Mouse (Mus musculus) Patski (cell line): ENCODE measurements around the gene Hoxd12. TPM values are rescaled to one million over a fixed set of nuclear protein-coding genes. Genes with fewer than 3 reads are reported as not detected.
A peak's percentile ranks its signal among the peaks of the same experiment; 100 is the strongest.

Source experiments
- ATAC-seq: fragments of 100-300 bp; one replicate; pipeline ENCODE4 v1.8.0; 2021
- CTCF ChIA-PET: fragments of 350-600 bp; sonication (Branson Sonifier 250); formaldehyde crosslinking; loops from one replicate; lab custom pipeline; 2022; ENCODE audit warnings: inconsistent platforms; lab: Charles Lee
- POLR2A ChIA-PET: fragments of 350-600 bp; sonication (Branson Sonifier 250); formaldehyde crosslinking; loops from one replicate; lab custom pipeline; 2022; ENCODE audit warnings: antibody characterized with exemption, inconsistent platforms; lab: Charles Lee
- DNase-seq: peaks from one replicate; pipeline ENCODE4 v3.0.0-alpha.2; 2011; ENCODE audit warnings: low read depth, low spot score
- H3K27me3 ChIP-seq: fragments of 371-371 bp; one replicate; pipeline ENCODE4 v1.5.1; 2021
- CTCF ChIP-seq: fragments of 100-300 bp; IDR thresholded peaks from one replicate; pipeline ENCODE4 v1.5.1; 2021
- in situ Hi-C: fragments of 300-500 bp; cut with MboI; formaldehyde crosslinking; loops from 3 replicates; pipeline ENCODE4 v1.11.1; 2018; ENCODE audit warnings: low pct_unique_long_range_greater_than_20kb, mixed read lengths
- polyA plus RNA-seq: library from polyadenylated mRNA; unstranded; gene quantifications from one replicate; pipeline ENCODE4 v1.2.3, GENCODE M21; 2021

The Hoxd12 gene
- polyA plus RNA-seq = not detected

GRCm38 (mm10) chr2:74674881-74675665, at the start of gene Hoxd12:
Gene Hoxd12 (plus strand): TSS chr2:74675013.
- POLR2A ChIA-PET = no interaction called here
- peaks cover 25% of the 10 kb centered on the region for H3K27me3 ChIP-seq
- ATAC-seq = no peak
- no peak for DNase-seq
- TF ChIP-seq CTCF = no peak
- CTCF ChIA-PET = no interaction called here
- in situ Hi-C loops = loop anchor here (25.0 kb wide), 3 partner anchors 888 to 1113 kb away; partner anchors contain the start of gene Chn1

DNA sequence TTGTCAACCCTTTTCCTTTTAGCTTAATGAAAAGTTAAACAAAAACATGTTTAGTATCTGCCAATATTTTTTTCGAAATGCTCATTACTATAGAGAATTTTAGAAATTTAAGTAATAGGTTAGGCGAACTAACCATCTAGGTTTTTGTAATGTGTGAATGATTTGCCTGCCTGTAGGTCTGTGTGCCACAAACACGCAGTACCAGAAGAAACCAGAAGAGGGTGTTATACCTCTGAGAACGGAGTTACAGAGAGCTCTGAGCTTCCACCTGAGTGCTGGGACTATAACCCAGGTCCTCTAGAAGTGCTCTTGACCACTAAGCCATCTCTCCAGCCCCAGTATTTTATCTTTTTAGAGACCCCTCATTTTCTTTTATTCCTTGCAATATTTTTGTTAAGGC, 39.4 kb upstream of the Hoxd12 start:
- ATAC-seq (no peak), DNase-seq (no peak)
- in situ Hi-C loops = no loop called here
- ChIA-PET CTCF (no interaction called here), POLR2A (no interaction called here)
- peaks cover 34% of the 10 kb centered on the region for H3K27me3 ChIP-seq
- TF ChIP-seq CTCF = peak; percentile 8

DNA sequence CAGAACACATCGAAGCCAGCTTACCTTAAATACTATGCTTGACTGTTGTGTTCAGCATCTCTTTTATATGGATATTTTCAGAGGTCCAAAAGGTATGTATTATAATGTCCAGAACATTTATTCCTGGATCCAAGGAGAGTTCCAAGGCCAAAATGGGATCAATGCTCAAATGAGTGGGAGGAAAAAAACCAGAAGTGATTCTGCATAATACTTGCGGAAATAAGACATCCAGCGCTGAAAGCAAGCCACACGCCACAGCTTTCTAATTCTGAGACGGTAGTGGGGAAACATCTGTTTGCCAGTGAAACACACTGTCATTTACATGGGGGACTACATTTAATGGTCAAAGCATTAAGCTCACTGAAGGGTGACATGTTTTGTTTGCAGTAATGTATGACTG, 32.4 kb upstream of the Hoxd12 start:
- H3K27me3 ChIP-seq = peaks cover 52% of the 10 kb centered on the region
- no peak for TF ChIP-seq CTCF
- ChIA-PET CTCF (interaction anchor here (1.9 kb wide), 1 partner anchor 677 kb away, joined by 5 read pairs; no protein-coding TSS in a partner anchor), POLR2A (interaction anchor here (0.5 to 0.6 kb wide), 2 partner anchors 237 to 578 kb away, joined by 5 to 6 read pairs; no protein-coding TSS in a partner anchor)
- in situ Hi-C loops = no loop called here
- ATAC-seq (no peak), DNase-seq (no peak)

- ChIA-PET POLR2A (no interaction called here), CTCF (no interaction called here)
- ATAC-seq (no peak), DNase-seq (no peak)
- in situ Hi-C loops = no loop called here
- peaks cover 70% of the 10 kb centered on the region for H3K27me3 ChIP-seq
- no peak for TF ChIP-seq CTCF
These were observed 29.2 kb upstream of the Hoxd12 start for GRCm38 (mm10) chr2:74645631-74646030.

DNA sequence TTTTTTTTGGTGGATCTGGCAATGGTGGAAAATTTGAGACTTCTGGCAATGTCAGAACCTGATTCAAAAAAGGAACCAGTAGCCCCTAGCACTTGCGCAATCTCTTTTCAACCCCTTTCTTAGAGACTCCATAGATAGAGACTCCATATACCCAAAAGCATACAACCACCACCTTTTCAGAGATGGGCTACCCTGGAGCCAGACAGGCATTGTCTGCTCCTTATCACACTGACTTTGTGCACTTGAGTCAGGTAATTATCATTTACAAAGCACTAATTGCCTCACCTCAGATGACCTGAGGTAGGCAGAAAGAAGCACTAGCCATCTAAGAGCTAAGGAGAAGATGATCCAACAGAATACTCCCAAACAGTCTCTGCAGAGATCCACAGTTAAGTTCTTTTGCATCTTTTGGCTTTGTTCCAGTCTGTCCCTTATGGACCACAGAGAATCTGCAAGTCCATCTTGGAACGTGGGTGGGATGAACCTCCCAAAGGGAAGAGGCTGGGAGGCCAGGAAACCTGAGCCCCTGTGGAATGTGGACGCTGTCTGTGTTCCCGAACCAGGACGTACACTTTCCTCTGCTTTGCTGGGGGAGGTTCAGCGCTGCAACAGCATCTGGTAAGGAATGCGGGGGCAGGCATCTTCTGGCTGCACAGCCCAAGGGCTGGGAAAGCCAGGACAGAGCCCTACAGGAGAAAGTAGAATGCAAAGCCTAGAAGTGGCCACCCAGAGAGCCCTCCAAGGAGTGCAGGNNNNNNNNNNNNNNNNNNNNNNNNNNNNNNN, 27.5 kb upstream of the Hoxd12 start:
- no peak for TF ChIP-seq CTCF
- in situ Hi-C loops = no loop called here
- ATAC-seq = no peak
- ChIA-PET POLR2A (no interaction called here), CTCF (interaction anchor here (1.1 kb wide), 1 partner anchor 15 kb away, joined by 3 read pairs; no protein-coding TSS in a partner anchor)
- no peak for DNase-seq
- H3K27me3 ChIP-seq = peaks cover 79% of the 10 kb centered on the region

DNA sequence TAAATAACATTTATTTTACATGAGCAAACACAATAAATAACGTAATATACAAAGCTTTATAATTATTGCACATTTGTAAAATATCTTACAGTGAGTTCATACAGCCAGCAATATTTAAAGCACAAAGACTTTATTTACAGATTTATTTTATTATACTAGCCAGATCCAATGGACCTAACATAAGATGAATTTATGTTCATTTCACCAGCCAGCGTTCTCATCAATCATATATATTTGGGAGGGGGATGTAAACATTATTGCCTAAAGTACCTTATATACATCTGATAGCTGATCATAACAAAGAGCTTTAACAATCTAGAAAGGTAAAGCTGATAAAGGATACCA, 21.8 kb upstream of the Hoxd12 start:
- CTCF ChIA-PET = no interaction called here
- in situ Hi-C loops = loop anchor here (25.0 kb wide), 2 partner anchors 866 to 1091 kb away; partner anchors contain the start of gene Chn1

GRCm38 (mm10) chr2:74653781-74654535, 20.9 kb upstream of the Hoxd12 start:
- ATAC-seq = no peak
- in situ Hi-C loops = loop anchor here (25.0 kb wide), 2 partner anchors 867 to 1092 kb away; partner anchors contain the start of gene Chn1
- H3K27me3 ChIP-seq = peaks cover 89% of the 10 kb centered on the region
- ChIA-PET POLR2A (no interaction called here), CTCF (no interaction called here)
- TF ChIP-seq CTCF = no peak
- no peak for DNase-seq

More for the DNA sequence above, 21.8 kb upstream of the Hoxd12 start:
- POLR2A ChIA-PET = no interaction called here
- no peak for TF ChIP-seq CTCF
- DNase-seq = no peak
- ATAC-seq = no peak
- peaks cover 87% of the 10 kb centered on the region for H3K27me3 ChIP-seq

GRCm38 (mm10) chr2:74654743-74655419, 19.9 kb upstream of the Hoxd12 start:
- DNase-seq = no peak
- in situ Hi-C loops = loop anchor here (25.0 kb wide), 2 partner anchors 868 to 1093 kb away; partner anchors contain the start of gene Chn1
- ATAC-seq = no peak
- H3K27me3 ChIP-seq = peaks cover 88% of the 10 kb centered on the region
- TF ChIP-seq CTCF = no peak
- ChIA-PET POLR2A (no interaction called here), CTCF (no interaction called here)

- DNase-seq (no peak), ATAC-seq (no peak)
- peaks cover 85% of the 10 kb centered on the region for H3K27me3 ChIP-seq
- ChIA-PET CTCF (no interaction called here), POLR2A (no interaction called here)
- in situ Hi-C loops = loop anchor here (25.0 kb wide), 2 partner anchors 868 to 1093 kb away; partner anchors contain the start of gene Chn1
- no peak for TF ChIP-seq CTCF
These were observed 19.4 kb upstream of the Hoxd12 start for GRCm38 (mm10) chr2:74655420-74655781.
